Mouse (Mus musculus) thymus, adult 2 months (tissue): ENCODE measurements around the gene Fcgr3.

Source experiments
- CTCF ChIP-seq: fragments of 200-500 bp; IDR thresholded peaks from 2 replicates; pipeline ENCODE4 v1.5.1; 2012; ENCODE audit warnings: mild to moderate bottlenecking, control low read depth, low read length, moderate library complexity, borderline replicate concordance; ENCODE audit not compliant: control insufficient read depth, poor library complexity, insufficient read depth; ENCODE audit errors: extremely low read depth
- POLR2A ChIP-seq: fragments of 200-500 bp; IDR thresholded peaks from 2 replicates; pipeline ENCODE4 v1.6.1; 2012; ENCODE audit warnings: mild to moderate bottlenecking, low read length, control low read depth, moderate library complexity; ENCODE audit not compliant: control insufficient read depth, poor library complexity, insufficient read depth; ENCODE audit errors: extremely low read depth

DNA sequence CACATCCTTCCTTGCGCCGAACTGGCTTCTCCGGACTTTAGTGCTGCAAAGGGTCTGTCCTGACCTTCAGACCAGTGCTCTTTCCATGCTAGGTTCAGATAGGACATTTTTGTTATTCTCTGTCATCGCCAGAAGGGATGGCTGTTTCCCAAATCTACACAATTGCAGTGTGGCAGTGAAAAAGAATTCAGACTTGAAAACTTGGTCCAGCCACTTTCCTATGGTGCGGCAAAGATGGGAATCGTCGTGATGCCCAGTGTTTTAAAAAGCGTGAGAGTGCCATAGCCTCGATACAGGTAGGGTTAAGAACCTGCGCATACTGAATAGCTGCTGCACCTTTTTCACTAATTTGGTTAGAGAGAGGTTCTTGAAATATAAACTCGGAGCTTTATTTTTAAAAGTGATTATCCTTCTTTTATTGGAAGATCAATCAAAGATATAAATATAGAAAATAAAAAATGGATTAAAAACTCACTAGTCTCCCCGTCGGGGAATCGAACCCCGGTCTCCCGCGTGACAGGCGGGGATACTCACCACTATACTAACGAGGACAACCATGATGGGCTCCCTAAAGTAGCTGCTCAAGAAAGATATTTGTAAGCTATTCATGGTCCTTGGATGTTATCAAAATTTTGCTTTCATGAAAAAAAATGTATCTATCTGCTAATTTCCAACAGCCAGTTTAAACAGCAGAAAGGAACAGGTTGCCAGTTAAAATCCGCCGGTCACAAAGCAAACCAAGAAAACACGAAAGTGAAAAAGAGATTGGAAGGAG, 28.0 kb downstream of the Fcgr3 start:
- no peak for TF ChIP-seq POLR2A
- TF ChIP-seq CTCF, result no peak
